Mouse (Mus musculus) inflammation-experienced regulatory T-cells, adult 6 months (primary cell): ENCODE data around the gene Mpped1. TPM values are rescaled to one million over a fixed set of nuclear protein-coding genes. Genes with fewer than 3 reads are reported as not detected.

ENCODE experiments used
- ATAC-seq: one replicate; pipeline ENCODE4 v1.8.0; 2017
- polyA plus RNA-seq, 3 experiments: library from polyadenylated mRNA; unstranded; fragments of 100-300 nt; shearing (Covaris generic); gene quantifications; one replicate each; pipeline ENCODE4 v1.2.1; 2017

Gene Mpped1
- polyA plus RNA-seq = not detected

GRCm38 (mm10) chr15:83779387-83779786, at the start of gene Mpped1:
Mpped1 (plus strand) TSS chr15:83779467.
- no peak for ATAC-seq

- no peak for ATAC-seq
Observed at GRCm38 (mm10) chr15:83740676-83741422, 38.4 kb upstream of the Mpped1 start.

DNA sequence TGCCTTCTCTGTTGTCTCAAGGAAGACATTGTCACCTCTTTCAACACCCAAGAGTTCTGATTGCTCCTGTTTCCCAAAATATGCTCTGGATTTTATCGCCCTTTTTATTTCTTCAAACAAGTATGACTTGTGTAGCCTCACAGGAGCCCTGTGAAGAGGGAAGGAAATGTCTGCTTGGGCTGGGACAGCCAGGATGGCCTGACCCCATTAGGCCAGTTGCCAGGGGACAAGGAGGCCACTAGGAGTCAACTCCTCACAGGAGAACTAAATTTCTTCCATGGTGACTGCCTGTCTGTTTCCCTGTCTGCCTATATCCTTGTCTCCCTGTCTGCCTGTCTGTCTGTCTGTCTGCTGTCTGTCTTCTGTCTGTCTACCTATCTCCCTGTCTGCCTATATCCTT, 37.2 kb upstream of the Mpped1 start:
- no peak for ATAC-seq

DNA sequence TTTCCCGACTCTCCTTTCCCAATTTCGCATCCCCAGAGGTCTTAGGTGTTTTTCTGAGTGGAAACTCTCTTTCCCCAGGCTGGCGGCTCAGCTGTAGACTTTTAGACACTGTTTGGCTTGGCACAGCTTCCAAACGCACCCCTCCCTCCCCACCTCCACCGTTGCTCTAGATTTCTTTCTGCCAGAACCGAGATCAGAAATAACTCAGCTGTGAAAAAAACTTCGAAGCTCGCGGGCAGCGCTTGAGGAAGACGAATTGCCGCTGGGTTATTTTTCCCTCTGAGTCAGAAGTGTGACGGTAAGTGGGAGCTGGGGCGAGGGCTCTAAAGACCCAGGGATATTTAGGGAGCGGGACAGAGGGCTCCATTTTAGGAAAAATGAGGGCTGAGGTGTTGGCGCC, 33.0 kb upstream of the Mpped1 start:
- no peak for ATAC-seq

- no peak for ATAC-seq
Observed at GRCm38 (mm10) chr15:83748986-83749385, 30.3 kb upstream of the Mpped1 start.

GRCm38 (mm10) chr15:83749436-83749835, 29.8 kb upstream of the Mpped1 start:
- ATAC-seq = no peak

DNA sequence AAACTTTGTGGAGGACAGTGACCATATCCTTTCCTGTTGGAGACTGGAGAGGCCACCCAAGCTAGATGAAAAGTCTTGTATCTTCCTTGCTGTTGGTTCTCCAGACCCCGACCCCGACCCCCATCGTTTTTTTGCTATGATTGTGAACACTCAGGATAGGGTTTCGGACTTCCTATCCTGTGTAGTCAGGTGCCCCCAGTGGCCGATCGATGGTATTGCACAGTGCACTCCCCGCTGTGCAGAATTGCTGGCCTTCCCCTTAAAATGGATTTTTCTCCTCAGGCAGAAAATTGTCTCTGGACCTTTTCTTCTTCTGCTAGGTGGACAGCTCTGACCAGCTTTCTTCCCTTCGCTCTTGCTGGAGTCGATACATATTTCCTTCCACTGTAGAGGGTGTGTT, 22.5 kb upstream of the Mpped1 start:
- ATAC-seq = no peak

- no peak for ATAC-seq
Observed at GRCm38 (mm10) chr15:83758958-83759357, 20.3 kb upstream of the Mpped1 start.

DNA sequence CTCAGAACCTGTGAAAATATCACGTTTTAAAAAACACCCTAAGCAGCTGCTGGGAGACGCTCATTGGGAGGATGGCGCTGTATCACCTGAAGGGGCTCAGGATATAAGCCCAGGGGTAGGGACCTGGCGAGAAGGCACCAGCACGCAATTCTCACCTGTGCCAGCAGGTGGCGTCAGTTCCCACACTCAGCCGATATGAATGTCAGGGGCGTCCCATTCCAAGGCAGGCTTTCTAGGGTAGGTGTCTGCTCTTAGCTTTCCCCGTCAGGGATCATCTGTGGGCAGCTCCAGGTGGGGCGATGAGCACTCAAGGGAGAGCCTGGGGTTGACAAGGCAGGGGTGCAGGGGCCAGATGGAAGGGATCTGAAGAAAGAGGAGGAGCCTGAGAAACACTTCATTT, 18.6 kb upstream of the Mpped1 start:
- no peak for ATAC-seq

GRCm38 (mm10) chr15:83761512-83761911, 17.8 kb upstream of the Mpped1 start:
- no peak for ATAC-seq

- ATAC-seq = no peak
Observed at GRCm38 (mm10) chr15:83765388-83766029, 13.8 kb upstream of the Mpped1 start.

DNA sequence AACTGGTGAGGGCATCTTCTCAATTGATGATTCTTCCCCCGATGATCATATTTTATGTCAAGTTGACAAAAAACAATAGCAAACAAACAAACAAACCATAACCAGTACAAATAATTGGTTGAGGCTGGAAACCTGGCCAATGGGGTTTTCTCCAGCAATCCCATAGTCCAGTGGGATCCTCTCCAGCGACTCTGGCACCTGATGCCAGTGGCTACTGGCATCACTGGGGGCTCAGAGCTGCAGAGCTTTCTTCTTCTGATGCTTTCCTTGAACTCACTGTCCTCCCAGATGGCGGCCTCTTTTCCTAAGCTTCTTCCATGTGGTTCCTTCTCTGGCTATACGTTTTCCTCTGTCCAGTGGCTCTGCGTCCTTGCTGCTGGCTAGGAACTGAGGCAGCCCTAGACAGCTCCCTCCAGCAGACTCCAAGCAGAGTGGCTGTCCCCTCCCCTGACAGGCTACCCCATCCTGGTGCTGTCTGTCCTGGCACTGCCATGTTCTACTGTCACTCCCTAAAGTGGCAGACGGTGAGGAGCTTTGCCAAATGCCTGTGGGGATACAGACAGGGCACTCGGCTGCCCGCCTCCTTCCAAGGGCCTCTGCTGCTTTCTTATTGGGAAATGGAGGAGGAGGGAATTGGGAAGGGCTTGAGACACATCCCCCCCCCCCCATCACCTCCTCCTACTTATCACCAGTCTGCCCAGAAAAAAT, 7.8 kb upstream of the Mpped1 start:
- no peak for ATAC-seq

DNA sequence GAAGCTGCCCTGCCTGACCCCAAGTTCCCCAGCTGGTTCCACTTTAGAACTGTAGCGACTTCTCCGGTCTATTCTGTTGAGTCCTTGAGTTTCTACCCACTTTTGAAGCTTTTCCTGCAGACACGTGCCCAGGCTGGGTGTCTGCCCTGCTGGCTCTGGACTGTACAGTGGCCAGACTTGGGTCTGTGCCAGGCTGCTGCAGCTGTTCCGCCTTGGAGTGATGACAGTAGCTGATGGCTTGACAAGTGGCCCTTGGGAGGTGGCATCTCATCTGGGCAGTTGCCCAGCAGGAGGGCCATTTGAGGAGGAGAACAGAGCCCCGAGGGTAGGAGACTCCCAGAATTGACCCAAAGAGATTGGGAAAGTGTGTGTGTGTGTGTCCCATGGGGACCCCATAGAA, 6.8 kb upstream of the Mpped1 start:
- ATAC-seq = no peak

- ATAC-seq = no peak
Observed at GRCm38 (mm10) chr15:83772953-83773352, 6.3 kb upstream of the Mpped1 start.

DNA sequence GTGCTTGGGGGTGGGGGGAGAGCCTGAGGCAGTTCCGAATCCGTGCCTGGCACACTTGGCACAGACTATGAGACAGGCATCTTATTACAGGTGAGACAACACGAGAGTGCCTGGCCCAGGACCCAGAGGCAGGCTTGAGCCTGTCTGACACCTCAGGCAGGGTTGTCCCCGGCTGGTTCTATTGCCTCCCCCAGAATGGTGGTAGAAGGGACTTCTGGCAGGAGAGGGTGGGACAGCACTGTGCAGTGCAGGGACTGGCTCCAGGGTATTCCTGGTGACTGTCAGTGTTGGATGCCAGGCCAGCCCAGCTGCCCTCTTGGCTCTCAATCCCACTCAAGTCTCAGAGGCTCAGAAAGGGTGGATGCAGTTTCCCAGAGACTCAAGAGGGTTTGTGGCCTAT, 4.3 kb upstream of the Mpped1 start:
- no peak for ATAC-seq

DNA sequence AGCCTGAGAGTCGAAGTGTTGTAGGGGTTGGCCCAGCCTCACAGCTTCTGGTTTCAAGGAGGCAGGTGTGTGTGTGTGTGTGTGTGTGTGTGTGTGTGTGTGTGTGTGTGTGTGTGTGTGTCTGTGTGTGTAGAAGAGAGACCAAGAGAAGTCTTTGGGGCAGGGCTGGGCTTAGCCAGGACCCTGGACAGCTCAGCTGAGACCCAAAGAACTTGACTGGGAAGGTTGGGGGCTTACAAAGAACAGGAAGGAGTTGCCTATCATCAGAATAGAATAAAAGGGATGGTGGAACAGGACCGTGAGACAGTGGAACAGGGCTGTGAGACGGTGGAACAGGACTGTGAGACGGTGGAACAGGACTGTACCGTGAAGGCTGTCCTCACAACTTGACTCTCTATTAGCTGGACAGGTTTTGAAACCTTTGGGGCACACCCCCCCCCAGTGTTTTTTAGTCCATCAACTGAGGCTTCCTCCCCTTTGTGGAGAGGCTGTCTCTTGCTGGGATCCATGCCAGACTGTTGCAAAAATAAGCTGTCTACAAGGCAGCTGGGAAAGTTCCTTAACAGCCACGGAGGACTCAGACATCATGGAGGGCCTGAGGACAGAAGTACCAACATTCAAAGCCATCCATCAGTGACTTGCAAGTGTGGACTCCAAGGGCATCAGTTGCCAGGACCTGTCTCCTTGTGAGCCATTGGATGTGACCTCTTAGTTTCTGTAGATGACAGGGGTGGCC, 2.8 kb upstream of the Mpped1 start:
- ATAC-seq = no peak

DNA sequence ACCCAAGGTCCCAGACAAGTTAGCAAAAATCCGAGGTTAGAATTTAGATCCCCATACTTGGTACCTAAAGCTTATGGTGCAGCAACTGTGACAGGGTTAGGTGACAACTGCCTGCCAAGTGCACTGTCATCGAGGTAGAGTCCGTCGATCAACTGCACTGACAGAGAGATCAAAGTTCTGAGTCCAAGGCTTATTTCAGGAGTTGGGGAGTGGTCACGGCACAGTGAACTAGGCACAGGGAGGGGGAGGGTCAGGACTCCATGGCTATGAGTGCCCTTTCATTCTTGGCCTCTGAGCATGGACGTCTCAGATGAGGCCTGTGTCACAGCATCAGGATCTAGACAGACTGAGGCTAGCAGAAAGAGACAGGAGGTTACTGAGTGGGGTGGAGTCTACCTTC, 1.8 kb upstream of the Mpped1 start:
- ATAC-seq = no peak

- no peak for ATAC-seq
Observed at GRCm38 (mm10) chr15:83779855-83780740, 831 bp downstream of the Mpped1 start.

GRCm38 (mm10) chr15:83781304-83781703, 2.0 kb downstream of the Mpped1 start:
- ATAC-seq = no peak

GRCm38 (mm10) chr15:83782284-83782683, 3.0 kb downstream of the Mpped1 start:
- ATAC-seq = no peak

- no peak for ATAC-seq
Observed at GRCm38 (mm10) chr15:83784772-83785171, 5.5 kb downstream of the Mpped1 start.

DNA sequence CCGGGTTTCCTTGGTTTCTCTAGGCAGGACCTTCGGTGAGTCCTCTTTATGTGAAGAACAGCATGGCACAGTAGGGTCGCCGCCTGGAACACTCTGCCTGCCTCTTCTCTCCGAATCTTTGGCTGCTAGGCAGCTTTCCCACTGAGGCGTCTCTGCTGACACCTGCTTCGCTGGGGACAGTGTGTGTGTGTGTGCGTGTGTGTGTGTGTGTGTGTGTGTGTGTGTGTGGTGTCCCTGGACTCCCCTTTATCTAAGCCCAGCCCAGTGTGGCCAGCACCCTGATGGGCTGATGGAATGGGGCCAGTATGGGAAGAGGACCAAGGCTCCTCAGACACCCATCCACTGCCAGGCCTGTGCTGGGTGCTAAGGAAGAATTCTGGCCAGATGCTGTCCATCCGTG, 9.8 kb downstream of the Mpped1 start:
- ATAC-seq = no peak
